Mouse (Mus musculus): ENCODE results near the gene St8sia1. TPM values are rescaled to one million over a fixed set of nuclear protein-coding genes. Genes with fewer than 3 reads are reported as not detected.

St8sia1 gene
- polyA plus RNA-seq, 1 experiment from 2014 or later = 1.1 TPM

DNA sequence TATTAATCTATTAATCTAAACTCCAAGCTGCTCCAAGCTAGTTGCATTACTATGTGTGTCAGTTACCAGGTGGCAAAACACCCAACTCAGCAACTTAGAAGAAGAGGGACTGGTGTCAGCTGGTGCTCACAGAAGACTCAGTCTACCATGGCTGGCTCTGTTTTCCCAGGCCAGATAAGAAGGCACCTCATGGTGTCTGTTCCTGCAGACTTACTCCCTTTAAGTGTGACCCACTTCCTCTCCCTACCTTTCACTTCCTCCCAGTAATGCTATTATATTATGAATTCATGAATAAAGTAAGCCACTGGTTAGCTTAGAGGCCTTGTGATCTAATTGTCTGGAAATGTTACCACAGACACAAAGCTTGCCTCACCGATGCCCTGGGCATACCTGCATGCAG, 3.2 kb upstream of the St8sia1 start:
- H3K4me2 ChIP-seq (replicated peaks; ENCODE audit: low read depth, low read length) = no peak overlapping the region
- 83% methylated on average over 1 of the region's 1 CpGs for WGBS
- H3K27ac ChIP-seq (ENCODE audit: low read length) = no peak overlapping the region
- H3K9ac ChIP-seq (replicated peaks; ENCODE audit: low read depth, low read length) = no peak overlapping the region
- no peaks in the 10 kb centered on the region for H3K9me3 ChIP-seq (ENCODE audit: control insufficient read depth, low read depth, low read length)
- no peaks in the 10 kb centered on the region for H3K36me3 ChIP-seq (ENCODE audit: control insufficient read depth, insufficient read depth, low read length)
- H3K4me3 ChIP-seq (ENCODE audit: low read depth, low read length) = no peak overlapping the region
- no peak for ATAC-seq (ENCODE audit: insufficient number of reproducible peaks, insufficient read depth, low FRiP score, low read depth)
- no peaks in the 10 kb centered on the region for H3K4me1 ChIP-seq (ENCODE audit: control insufficient read depth, insufficient read depth, low read length)
- 0 out of 2 replicates have a peak, but pooled peaks cover 3% of the 10 kb centered on the region for H3K27me3 ChIP-seq (ENCODE audit: control insufficient read depth, insufficient read depth, low read length)

DNA sequence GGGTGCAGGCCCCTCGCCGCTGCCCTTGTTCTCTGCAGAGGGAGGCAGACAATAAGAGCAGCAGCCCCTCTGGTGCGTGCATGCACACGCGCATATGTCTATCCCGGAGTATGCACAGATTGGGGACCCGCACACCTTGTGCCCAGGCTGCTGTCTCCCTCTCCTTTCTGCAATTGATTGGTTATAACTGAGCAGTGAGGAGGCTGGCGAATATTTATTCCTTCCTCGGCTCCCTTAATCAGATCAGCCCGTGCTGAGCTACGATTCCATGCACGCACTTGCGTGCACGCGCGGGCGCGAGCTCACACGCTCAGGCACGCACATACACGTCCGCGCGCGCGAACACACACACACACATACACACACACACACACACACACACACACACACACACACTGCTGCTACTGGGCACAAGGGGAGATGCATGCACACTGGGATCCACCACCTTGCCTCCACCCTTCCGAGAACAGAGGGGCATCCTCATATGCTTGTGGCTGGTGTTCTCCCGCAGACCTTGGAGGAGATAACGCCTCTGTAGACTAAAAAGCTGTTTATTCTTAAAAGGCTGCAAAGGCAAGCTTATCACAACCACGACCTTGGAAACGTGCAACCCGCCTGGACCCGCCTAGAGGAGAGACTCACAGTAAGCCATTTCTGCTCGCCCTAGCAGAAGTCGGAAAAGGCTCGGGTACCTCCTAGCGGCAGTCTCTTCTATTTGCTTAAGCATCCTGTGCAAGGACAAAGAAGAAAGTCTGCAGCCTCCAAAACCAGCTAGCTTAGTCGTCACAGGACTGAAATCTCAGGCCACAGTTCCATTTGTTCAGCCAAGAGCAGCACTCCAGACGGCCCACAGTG, 506 bp upstream of the St8sia1 start:
- peak; percentile 80 for ATAC-seq (ENCODE audit: insufficient number of reproducible peaks, insufficient read depth, low FRiP score, low read depth)
- Histone ChIP-seq H3K27ac (ENCODE audit: low read length) (peak overlapping the region; percentile 67), H3K4me1 (ENCODE audit: control insufficient read depth, insufficient read depth, low read length) (no peaks in the 10 kb centered on the region), H3K9me3 (ENCODE audit: control insufficient read depth, low read depth, low read length) (no peaks in the 10 kb centered on the region), H3K4me3 (ENCODE audit: low read depth, low read length) (peak overlapping the region; percentile 57), H3K27me3 (ENCODE audit: control insufficient read depth, insufficient read depth, low read length) (0 out of 2 replicates have a peak, but pooled peaks cover 3% of the 10 kb centered on the region), H3K36me3 (ENCODE audit: control insufficient read depth, insufficient read depth, low read length) (no peaks in the 10 kb centered on the region), H3K9ac (replicated peaks; ENCODE audit: low read depth, low read length) (peak overlapping the region; percentile 40; the same call in 1 of the 2 replicates), H3K4me2 (replicated peaks; ENCODE audit: low read depth, low read length) (peak overlapping the region; percentile 97)
- under 1% methylated on average over 39 of the region's 39 CpGs for WGBS

DNA sequence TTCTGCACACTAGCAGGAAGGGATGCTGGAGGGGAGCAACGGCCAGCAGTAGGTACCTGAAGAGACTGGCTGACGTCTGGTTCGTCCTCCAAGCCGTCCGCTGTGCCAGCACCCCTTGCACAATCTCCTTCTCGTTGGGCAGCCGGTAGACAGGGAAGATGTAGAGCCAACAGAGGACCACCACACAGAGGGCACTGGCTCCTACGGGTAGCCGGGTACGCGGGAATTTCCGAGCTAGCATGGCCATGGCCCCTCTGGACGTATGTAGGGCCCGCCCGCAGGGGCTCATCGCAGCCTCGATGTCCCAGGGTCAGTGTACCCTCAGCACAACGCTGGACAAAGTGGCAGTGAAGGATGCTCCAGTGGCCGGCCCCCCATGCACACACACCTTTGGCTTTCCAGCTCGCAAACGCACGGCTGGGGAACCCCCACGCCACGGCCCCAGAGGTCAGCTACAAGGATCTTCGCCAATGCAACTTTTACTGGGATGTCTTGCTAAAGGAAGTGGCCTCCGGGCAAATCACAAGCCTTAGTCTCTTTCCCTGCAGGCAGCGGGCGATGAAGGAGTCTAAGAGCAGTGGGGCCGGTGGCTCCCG, 674 bp downstream of the St8sia1 start:
- Histone ChIP-seq H3K27ac (ENCODE audit: low read length) (no peak overlapping the region), H3K9me3 (ENCODE audit: control insufficient read depth, low read depth, low read length) (no peaks in the 10 kb centered on the region), H3K4me1 (ENCODE audit: control insufficient read depth, insufficient read depth, low read length) (no peaks in the 10 kb centered on the region), H3K36me3 (ENCODE audit: control insufficient read depth, insufficient read depth, low read length) (no peaks in the 10 kb centered on the region), H3K27me3 (ENCODE audit: control insufficient read depth, insufficient read depth, low read length) (0 out of 2 replicates have a peak, but pooled peaks cover 3% of the 10 kb centered on the region), H3K4me2 (replicated peaks; ENCODE audit: low read depth, low read length) (peak overlapping the region; percentile 97), H3K9ac (replicated peaks; ENCODE audit: low read depth, low read length) (peak overlapping the region; percentile 40; the same call in 1 of the 2 replicates), H3K4me3 (ENCODE audit: low read depth, low read length) (peak overlapping the region; percentile 57)
- ATAC-seq (ENCODE audit: insufficient number of reproducible peaks, insufficient read depth, low FRiP score, low read depth) = no peak; the same call in 1 of the 2 replicates
- WGBS = 24% methylated on average over 30 of the region's 30 CpGs

DNA sequence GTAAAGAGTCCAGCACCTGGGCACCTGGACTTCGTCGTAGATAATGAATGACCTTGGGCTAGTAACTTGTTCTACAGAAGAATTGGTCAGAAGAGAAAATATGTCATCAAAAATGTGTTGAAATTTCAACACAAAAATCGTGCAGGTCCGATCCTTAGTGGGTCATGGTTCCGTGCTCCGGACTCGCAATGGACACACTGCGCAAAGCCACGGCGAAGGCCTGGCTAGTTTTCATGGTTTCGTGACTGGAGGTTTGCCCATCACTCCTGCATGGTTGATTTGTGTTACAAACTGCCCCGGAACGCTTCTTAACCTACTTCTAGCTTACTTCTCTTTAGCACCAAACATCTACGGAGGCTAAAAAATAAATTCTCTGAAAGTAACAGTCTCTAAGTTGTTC, 1.4 kb downstream of the St8sia1 start:
- no peaks in the 10 kb centered on the region for H3K9me3 ChIP-seq (ENCODE audit: control insufficient read depth, low read depth, low read length)
- 0 out of 2 replicates have a peak, but pooled peaks cover 3% of the 10 kb centered on the region for H3K27me3 ChIP-seq (ENCODE audit: control insufficient read depth, insufficient read depth, low read length)
- H3K36me3 ChIP-seq (ENCODE audit: control insufficient read depth, insufficient read depth, low read length) = no peaks in the 10 kb centered on the region
- H3K4me2 ChIP-seq (replicated peaks; ENCODE audit: low read depth, low read length) = no peak overlapping the region
- 85% methylated on average over 14 of the region's 14 CpGs for WGBS
- no peak for ATAC-seq (ENCODE audit: insufficient number of reproducible peaks, insufficient read depth, low FRiP score, low read depth)
- H3K4me1 ChIP-seq (ENCODE audit: control insufficient read depth, insufficient read depth, low read length) = no peaks in the 10 kb centered on the region
- no peak overlapping the region for H3K27ac ChIP-seq (ENCODE audit: low read length)
- H3K9ac ChIP-seq (replicated peaks; ENCODE audit: low read depth, low read length) = no peak overlapping the region
- no peak overlapping the region; the same call in 1 of the 2 replicates for H3K4me3 ChIP-seq (ENCODE audit: low read depth, low read length)

DNA sequence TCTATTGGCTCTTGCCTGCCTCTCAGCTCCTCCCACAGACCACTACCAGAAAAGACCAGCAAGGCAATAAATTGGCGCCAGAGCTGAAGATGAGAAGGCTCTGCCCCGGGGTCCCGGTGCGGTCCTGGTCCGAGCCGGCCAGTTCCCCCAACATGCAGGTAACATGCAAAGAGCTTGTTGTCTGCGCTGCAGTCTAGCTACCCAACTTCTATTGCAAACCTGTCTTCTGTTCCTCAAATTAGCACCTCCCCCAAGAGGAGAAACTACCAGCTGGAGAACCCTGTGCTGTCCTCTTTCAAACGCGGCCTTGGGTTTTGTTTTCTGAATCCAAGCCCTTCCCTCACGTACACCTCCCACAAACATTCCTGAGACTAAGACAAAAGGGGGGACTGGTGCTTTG, 1.8 kb downstream of the St8sia1 start:
- H3K27me3 ChIP-seq (ENCODE audit: control insufficient read depth, insufficient read depth, low read length) = 0 out of 2 replicates have a peak, but pooled peaks cover 3% of the 10 kb centered on the region
- no peak overlapping the region for H3K27ac ChIP-seq (ENCODE audit: low read length)
- WGBS = 73% methylated on average over 10 of the region's 10 CpGs
- H3K4me3 ChIP-seq (ENCODE audit: low read depth, low read length) = no peak overlapping the region; the same call in 1 of the 2 replicates
- H3K4me2 ChIP-seq (replicated peaks; ENCODE audit: low read depth, low read length) = no peak overlapping the region
- ATAC-seq (ENCODE audit: insufficient number of reproducible peaks, insufficient read depth, low FRiP score, low read depth) = no peak
- no peak overlapping the region for H3K9ac ChIP-seq (replicated peaks; ENCODE audit: low read depth, low read length)
- H3K9me3 ChIP-seq (ENCODE audit: control insufficient read depth, low read depth, low read length) = no peaks in the 10 kb centered on the region
- H3K4me1 ChIP-seq (ENCODE audit: control insufficient read depth, insufficient read depth, low read length) = no peaks in the 10 kb centered on the region
- H3K36me3 ChIP-seq (ENCODE audit: control insufficient read depth, insufficient read depth, low read length) = no peaks in the 10 kb centered on the region

DNA sequence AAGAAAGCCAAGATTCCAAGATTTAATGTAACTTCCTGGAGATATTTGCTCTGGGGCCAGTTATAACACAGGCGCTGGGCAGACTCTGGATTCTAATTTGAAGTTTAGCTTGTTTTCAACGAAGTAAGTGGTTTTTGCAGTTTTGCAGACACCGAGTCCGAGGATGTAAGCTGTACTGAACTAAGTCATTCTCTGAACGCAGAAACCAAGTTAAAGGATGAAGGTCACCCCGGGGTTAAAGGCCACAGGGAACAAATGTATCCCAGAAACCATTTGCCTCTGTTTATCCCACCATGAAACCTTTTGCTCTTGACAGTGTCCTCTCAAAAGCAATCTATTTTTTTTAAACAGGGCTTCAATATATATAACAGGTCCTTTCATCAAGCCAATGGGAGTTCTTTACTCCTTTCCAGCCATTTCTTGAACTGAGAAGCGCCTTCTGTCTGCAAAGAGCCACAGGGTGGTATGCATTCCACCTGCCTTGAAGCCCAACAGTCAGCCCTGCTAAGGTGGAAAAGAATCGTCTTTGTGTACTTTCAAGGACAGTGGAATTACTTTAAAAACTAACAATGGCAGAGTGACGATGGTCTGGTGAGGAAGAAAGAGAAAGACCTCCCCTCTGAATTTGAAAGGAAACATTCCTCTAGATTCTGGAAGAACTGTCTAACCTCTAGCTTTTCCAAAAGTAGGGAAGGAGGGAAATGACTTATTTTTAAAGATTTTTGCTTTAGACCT, 2.4 kb downstream of the St8sia1 start:
- H3K4me2 ChIP-seq (replicated peaks; ENCODE audit: low read depth, low read length) = no peak overlapping the region
- no peak overlapping the region for H3K9ac ChIP-seq (replicated peaks; ENCODE audit: low read depth, low read length)
- H3K36me3 ChIP-seq (ENCODE audit: control insufficient read depth, insufficient read depth, low read length) = no peaks in the 10 kb centered on the region
- no peaks in the 10 kb centered on the region for H3K9me3 ChIP-seq (ENCODE audit: control insufficient read depth, low read depth, low read length)
- H3K27me3 ChIP-seq (ENCODE audit: control insufficient read depth, insufficient read depth, low read length) = 0 out of 2 replicates have a peak, but pooled peaks cover 3% of the 10 kb centered on the region
- WGBS = 69% methylated on average over 9 of the region's 9 CpGs
- H3K27ac ChIP-seq (ENCODE audit: low read length) = no peak overlapping the region
- no peak overlapping the region for H3K4me3 ChIP-seq (ENCODE audit: low read depth, low read length)
- ATAC-seq (ENCODE audit: insufficient number of reproducible peaks, insufficient read depth, low FRiP score, low read depth) = no peak
- no peaks in the 10 kb centered on the region for H3K4me1 ChIP-seq (ENCODE audit: control insufficient read depth, insufficient read depth, low read length)

DNA sequence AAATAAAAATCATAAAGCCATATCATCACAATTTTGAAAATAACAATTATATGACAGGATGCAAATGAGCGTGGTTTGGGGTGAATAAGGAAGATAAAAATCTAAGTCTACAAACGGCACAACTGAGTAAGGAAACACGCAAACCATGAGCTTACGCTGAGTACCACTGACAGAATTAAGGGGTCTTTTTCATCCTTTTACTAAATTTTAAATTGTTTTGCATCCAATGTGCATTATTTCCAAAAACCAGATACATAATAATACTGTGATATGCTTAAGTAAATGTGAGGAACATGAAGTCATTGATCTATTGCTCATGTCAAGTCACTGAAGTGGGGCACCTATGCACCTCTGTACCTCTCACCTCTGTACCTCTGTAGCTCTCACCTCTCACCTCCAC, 7.7 kb downstream of the St8sia1 start:
- Histone ChIP-seq H3K4me2 (replicated peaks; ENCODE audit: low read depth, low read length) (no peak overlapping the region), H3K4me3 (ENCODE audit: low read depth, low read length) (no peak overlapping the region), H3K27me3 (ENCODE audit: control insufficient read depth, insufficient read depth, low read length) (no peaks in the 10 kb centered on the region), H3K4me1 (ENCODE audit: control insufficient read depth, insufficient read depth, low read length) (no peaks in the 10 kb centered on the region), H3K9me3 (ENCODE audit: control insufficient read depth, low read depth, low read length) (no peaks in the 10 kb centered on the region), H3K36me3 (ENCODE audit: control insufficient read depth, insufficient read depth, low read length) (no peaks in the 10 kb centered on the region), H3K9ac (replicated peaks; ENCODE audit: low read depth, low read length) (no peak overlapping the region), H3K27ac (ENCODE audit: low read length) (no peak overlapping the region)
- no peak for ATAC-seq (ENCODE audit: insufficient number of reproducible peaks, insufficient read depth, low FRiP score, low read depth)
- WGBS = 91% methylated on average over 4 of the region's 4 CpGs

DNA sequence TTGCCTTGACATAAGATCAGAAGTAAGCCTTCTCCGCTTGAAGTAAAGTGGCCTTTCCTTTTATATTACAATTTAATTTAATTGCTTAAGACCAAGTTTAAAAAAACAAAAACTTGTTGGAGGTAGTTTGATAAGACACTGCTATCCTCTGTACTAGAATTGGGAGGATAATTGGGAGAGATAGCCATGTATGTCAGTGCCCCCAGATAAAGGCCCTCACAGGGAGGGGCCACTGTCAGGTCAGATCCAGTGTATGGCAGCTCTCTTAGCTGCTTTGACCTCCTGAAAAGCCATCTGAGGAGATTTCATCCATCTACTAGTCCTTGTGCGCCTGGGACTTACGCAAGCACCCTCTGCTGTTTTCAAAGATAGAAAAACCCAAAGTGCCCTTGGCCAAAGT, 9.0 kb downstream of the St8sia1 start:
- no peak for ATAC-seq (ENCODE audit: insufficient number of reproducible peaks, insufficient read depth, low FRiP score, low read depth)

More for the DNA sequence above, 9.0 kb downstream of the St8sia1 start:
- H3K9me3 ChIP-seq (ENCODE audit: control insufficient read depth, low read depth, low read length) = no peaks in the 10 kb centered on the region
- no peaks in the 10 kb centered on the region for H3K27me3 ChIP-seq (ENCODE audit: control insufficient read depth, insufficient read depth, low read length)
- 93% methylated on average over 3 of the region's 3 CpGs for WGBS
- no peak overlapping the region for H3K9ac ChIP-seq (replicated peaks; ENCODE audit: low read depth, low read length)
- H3K27ac ChIP-seq (ENCODE audit: low read length) = no peak overlapping the region
- H3K4me1 ChIP-seq (ENCODE audit: control insufficient read depth, insufficient read depth, low read length) = no peaks in the 10 kb centered on the region
- no peaks in the 10 kb centered on the region for H3K36me3 ChIP-seq (ENCODE audit: control insufficient read depth, insufficient read depth, low read length)
- H3K4me2 ChIP-seq (replicated peaks; ENCODE audit: low read depth, low read length) = no peak overlapping the region
- no peak overlapping the region for H3K4me3 ChIP-seq (ENCODE audit: low read depth, low read length)
